7 mouse cellular contexts compared by ENCODE assay signal in genomic region chrX:73191934-73192333, GRCm38 (mm10). TPM values are rescaled to one million over a fixed set of nuclear protein-coding genes. Genes with fewer than 3 reads are reported as not detected.
DNase-seq lines count a peak whose midpoint lies in the region; ATAC-seq and TF ChIP-seq lines count a peak whose summit lies in the region.
"Not testable (repeated sequence)": the region's sequence is repeated elsewhere in the genome, so short reads cannot be mapped to it uniquely, and the experiment has no call there.

Xlr3b (plus strand) TSS chrX:73192207.

- H3K9ac ChIP-seq in embryonic facial prominence, embryonic 12.5 days; limb, embryonic 13.5 days; midbrain, embryonic 12.5 days (replicated peaks): not testable (repeated sequence)

- H3K4me3 ChIP-seq in embryonic facial prominence, embryonic 12.5 days; heart, embryonic 10.5 days; kidney, adult 2 months (ENCODE audit: insufficient read depth, low read depth, low read length); limb, embryonic 13.5 days; midbrain, embryonic 12.5 days: not testable (repeated sequence)

- ATAC-seq in embryonic facial prominence, embryonic 12.5 days (ENCODE audit: insufficient number of reproducible peaks, insufficient read depth, low FRiP score, low TSS enrichment): not testable (repeated sequence)
- 0 out of 2 replicates have a peak, but pooled peaks have one; percentile 54 for ATAC-seq in limb, embryonic 13.5 days (ENCODE audit: low FRiP score, low read depth)
- 0 out of 2 replicates have a peak, but pooled peaks have one; percentile 12 for ATAC-seq in midbrain, embryonic 12.5 days (ENCODE audit: low FRiP score, low read depth)

- TF ChIP-seq CTCF in kidney, adult 2 months (conservative IDR thresholded peaks at IDR 0.05; ENCODE audit: insufficient read depth, insufficient read length, low read depth, low read length): not testable (repeated sequence)

- H3K27ac ChIP-seq in embryonic facial prominence, embryonic 12.5 days; heart, embryonic 10.5 days; kidney, adult 2 months (ENCODE audit: insufficient read depth, low read depth, low read length); limb, embryonic 13.5 days; midbrain, embryonic 12.5 days (replicated peaks): not testable (repeated sequence)

- DNase-seq in adrenal gland, adult 8-10 months: peak; percentile 11
- DNase-seq in heart, embryonic 10.5 days (ENCODE audit: low spot score): peak; percentile 45
- peak; percentile 67 for DNase-seq in kidney, adult 2 months
- peak; percentile 3 for DNase-seq in right cerebral cortex, postnatal 4 days

- not testable (repeated sequence) for H3K4me1 ChIP-seq in embryonic facial prominence, embryonic 12.5 days; heart, embryonic 10.5 days; kidney, adult 2 months (ENCODE audit: control insufficient read depth, insufficient read depth, low read length); limb, embryonic 13.5 days; midbrain, embryonic 12.5 days

- not testable (repeated sequence) for TF ChIP-seq POLR2A in kidney, adult 2 months (IDR thresholded peaks at IDR 0.05; ENCODE audit: low read depth, low read length)

- not testable (repeated sequence) for H3K36me3 ChIP-seq in embryonic facial prominence, embryonic 12.5 days; heart, embryonic 10.5 days; kidney, adult 2 months (ENCODE audit: control insufficient read depth, insufficient read depth, low read length); limb, embryonic 13.5 days; midbrain, embryonic 12.5 days

- WGBS in embryonic facial prominence, embryonic 12.5 days: 77% methylated on average over 12 of the region's 12 CpGs
- 77% methylated on average over 12 of the region's 12 CpGs for WGBS in heart, embryonic 10.5 days
- WGBS in kidney, adult 2 months: 89% methylated on average over 12 of the region's 12 CpGs
- WGBS in limb, embryonic 13.5 days: 83% methylated on average over 12 of the region's 12 CpGs
- 88% methylated on average over 12 of the region's 12 CpGs for WGBS in midbrain, embryonic 12.5 days

- not testable (repeated sequence) for H3K9me3 ChIP-seq in embryonic facial prominence, embryonic 12.5 days; heart, embryonic 10.5 days; limb, embryonic 13.5 days; midbrain, embryonic 12.5 days

- H3K4me2 ChIP-seq in embryonic facial prominence, embryonic 12.5 days (replicated peaks); limb, embryonic 13.5 days (replicated peaks); midbrain, embryonic 12.5 days (replicated peaks): not testable (repeated sequence)

- H3K27me3 ChIP-seq in embryonic facial prominence, embryonic 12.5 days; heart, embryonic 10.5 days (ENCODE audit: insufficient read depth, poor library complexity, severe bottlenecking); kidney, adult 2 months (replicated peaks; ENCODE audit: control insufficient read depth, insufficient read depth, low read length); limb, embryonic 13.5 days; midbrain, embryonic 12.5 days: not testable (repeated sequence)

RNA-seq across cellular contexts. Expression of gene Xlr3b, which starts in this region (rescaled TPM):
- total RNA-seq in adrenal gland, adult 8-10 months (2022): 10 to 100 TPM in 2 of 4 experiments, 1 to 10 TPM in 2; 2.5 to 34.0 (median 13.8) TPM
- polyA plus RNA-seq in embryonic facial prominence, embryonic 12.5 days (2016; fragmentation: Nextera tagmentation; extraction: Ambion mirVana): 10.4 and 11.2 TPM in 2 replicates
- polyA plus RNA-seq in heart, embryonic 10.5 days (2016; fragmentation: Nextera tagmentation; extraction: Ambion mirVana): 6.0 and 9.8 TPM in 2 replicates
- 0.56 and 1.5 TPM in 2 replicates for polyA plus RNA-seq in kidney, adult 2 months (2012; rRNA removed)
- polyA plus RNA-seq in limb, embryonic 13.5 days (2015; fragmentation: Nextera tagmentation; extraction: Ambion mirVana): 14.1 and 18.5 TPM in 2 replicates
- 14.1 and 16.1 TPM in 2 replicates for polyA plus RNA-seq in midbrain, embryonic 12.5 days (2016; fragmentation: Nextera tagmentation; extraction: Ambion mirVana)

Comparison
In these comparisons a context has a peak if more than half of its experiments do, and no peak if none do; other contexts are left out.
1. DNase-seq: peak in every context shown above with its lines; median percentile 67 in kidney, adult 2 months; 45 in heart, embryonic 10.5 days; 11 in adrenal gland, adult 8-10 months; 3 in right cerebral cortex, postnatal 4 days.